Mouse (Mus musculus): ENCODE data around the gene Vps8.

The Vps8 gene

DNA sequence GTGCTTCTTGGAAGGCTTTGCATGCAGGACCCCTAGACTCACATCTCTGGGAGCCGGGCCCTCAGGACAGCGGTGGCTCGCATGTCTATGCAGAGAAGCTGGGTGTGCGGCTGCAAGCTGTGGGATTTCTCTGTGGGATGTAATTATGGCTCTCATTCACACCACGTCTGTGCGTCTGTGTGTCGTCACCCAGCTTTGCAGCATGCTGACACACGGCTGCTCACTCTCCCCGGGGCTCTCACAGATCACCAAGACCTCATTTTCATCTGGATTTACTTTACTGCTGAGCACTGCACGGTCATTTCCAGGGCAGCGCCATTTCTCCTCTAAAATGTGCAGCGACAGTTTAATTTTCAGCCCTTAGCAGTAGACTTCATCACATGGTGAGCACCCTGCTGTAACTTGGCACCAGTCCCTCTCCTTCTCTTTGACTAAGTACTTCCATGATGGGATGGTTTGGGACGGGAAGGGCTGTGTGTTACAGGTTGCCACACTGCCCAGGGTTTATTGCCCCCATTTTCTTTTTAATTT lies 205.2 kb downstream of the Vps8 start:
- DNase-seq (ENCODE audit: low spot score): peak; percentile 11

DNA sequence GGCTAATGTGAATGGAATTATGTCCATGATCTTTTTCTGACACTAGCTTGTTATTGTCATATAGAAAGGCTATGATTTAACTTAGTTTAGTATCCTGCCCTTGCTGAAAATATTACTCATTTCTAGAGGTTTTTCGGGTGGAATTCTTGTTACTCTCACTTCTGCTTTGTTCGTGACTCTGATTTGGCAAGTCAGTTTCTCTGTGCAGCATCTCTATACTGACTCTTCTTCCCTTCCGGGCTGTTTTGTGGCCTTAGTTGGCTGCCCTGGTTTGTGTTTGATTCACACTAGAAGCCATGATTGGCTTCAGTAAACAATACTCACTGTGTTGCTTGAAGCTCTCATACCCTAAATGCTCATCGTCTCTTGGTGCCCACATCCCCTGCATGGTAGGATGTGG lies 207.7 kb downstream of the Vps8 start:
- no peak for DNase-seq (ENCODE audit: low spot score)

DNA sequence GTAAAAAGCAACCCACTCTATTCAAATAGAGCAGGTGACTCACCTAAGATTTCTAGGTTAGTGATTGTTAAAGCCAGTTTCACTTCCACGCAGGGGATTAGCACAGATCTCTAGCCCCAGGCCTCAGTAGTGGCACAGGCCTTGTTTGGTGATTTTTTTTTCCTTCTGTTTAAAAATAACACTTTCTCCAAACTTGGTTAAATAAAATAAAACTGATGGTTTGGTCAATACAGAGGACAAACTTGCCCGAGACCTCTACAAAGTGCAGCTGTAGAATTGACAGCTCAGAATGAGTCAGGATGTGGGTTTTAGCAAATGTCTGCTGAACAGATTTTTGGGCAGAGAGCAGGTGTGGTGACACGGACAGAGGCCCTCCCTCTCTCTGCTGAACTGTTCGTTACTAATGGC lies 208.9 kb downstream of the Vps8 start:
- no peak for DNase-seq (ENCODE audit: low spot score)

DNA sequence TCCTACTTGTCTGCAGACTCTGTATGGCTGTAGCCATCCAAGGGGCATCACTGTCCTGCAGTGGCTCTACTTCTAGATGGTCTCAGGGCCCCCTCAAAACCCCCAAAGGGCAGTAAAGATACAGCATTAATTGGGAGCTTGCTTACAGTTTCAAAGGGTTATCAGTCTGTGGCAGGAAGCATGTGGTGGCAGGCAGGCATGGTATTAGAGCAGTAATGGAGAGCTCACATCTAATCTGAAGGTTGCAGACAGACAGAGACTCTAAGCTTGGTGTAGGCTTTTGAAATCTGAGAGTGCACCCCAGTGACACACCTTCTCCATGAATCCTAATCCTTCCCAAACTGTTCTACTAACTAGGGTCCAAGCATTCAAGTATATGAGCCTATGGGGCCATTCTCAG lies 211.5 kb downstream of the Vps8 start:
- no peak for DNase-seq (ENCODE audit: low spot score)

DNA sequence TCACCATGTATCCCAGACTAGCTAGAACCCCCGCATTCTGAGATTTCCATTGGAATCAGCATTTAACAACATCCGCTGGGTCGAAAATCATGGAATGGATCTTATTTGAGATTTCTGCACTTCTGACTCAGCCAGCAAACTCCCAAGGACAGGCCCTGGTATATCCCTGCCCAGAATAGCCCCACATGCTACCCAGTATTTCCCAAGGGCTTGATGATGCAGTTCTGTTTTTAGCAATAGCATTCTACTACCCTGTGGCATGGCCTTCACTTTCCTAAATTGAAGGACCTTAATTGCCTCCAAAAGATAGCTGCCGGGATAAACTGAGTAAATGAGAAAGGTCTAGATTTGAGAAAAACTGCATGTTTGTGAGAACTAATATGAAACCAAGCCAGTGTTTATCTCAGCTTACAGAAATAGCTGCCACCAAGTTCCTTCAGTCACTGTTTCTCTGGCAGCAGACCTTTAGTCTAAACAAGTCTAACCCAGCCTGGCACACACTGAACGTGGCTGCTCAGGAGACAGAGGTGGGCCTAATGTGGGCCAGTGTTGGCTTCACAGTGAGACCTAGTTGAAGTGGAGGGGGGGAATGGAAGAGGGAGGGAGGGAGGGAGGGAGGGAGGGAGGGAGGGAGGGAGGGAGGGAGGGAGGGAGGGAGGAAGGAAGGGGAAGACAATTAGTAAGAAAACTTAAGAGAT lies 213.4 kb downstream of the Vps8 start:
- DNase-seq (ENCODE audit: low spot score): no peak

DNA sequence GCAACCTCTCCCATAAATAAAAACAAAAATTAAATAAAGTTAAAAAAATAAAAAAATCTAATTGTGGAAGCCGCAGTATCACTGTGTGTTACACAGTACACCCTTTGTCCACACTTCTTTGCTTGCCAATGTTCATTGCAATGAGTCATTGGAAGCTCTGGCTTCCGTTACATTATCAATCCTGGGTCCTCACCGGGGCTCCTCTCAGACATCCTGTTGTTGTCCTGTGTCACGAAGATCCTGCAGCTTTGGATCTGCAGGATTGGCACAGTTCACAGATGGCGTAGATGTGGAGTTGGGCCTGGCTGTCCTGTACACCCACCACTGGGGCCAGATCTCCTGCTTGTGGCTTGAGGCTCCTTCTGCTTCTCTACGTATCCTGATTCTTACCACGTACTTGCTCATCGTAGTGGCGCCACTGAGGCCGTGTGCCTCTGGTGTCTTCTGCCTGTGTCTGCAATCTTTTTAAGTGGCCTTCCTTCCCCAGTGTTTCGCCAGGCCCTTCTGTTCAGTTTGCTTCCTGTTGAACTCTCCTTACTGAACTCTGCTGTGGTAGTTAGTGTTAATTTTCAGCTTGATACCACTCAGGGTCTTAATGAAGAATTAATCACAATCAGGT lies 214.4 kb downstream of the Vps8 start:
- DNase-seq (ENCODE audit: low spot score): peak; percentile 32

DNA sequence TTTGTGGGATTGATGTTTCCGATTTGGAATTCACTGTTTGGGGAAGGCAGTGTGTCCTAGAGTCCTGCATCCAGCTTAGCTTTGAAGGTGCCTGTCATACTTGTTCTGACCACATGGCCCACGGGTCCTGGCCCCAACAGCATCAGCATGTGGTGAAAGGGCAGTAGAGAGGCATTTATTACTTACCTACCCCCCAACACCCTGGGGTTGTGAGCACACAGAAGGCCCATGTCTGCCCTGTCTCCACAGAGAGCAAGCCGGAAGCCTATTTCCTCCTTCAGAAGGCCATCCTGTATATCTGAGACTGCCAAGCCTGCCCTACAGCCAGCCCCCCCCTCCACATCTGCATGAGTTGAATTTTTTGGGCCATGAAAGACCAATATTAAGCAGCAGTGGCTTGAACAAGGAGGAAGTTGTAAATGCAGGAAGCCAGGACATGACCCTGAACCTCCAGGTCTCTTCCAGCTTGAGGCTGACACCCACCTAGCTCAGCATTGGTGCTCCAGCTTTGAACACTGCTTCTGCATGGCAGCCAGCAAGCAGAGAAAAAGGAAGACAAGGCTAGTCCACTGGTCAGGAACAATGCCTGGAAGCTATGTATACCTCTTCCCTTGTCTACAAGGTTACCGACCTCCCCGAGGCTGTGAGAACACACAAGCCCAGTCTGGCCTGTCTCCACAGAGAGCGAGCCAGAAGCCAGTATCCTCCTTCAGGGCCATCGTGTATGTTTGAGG lies 218.0 kb downstream of the Vps8 start:
- no peak for DNase-seq (ENCODE audit: low spot score)

DNA sequence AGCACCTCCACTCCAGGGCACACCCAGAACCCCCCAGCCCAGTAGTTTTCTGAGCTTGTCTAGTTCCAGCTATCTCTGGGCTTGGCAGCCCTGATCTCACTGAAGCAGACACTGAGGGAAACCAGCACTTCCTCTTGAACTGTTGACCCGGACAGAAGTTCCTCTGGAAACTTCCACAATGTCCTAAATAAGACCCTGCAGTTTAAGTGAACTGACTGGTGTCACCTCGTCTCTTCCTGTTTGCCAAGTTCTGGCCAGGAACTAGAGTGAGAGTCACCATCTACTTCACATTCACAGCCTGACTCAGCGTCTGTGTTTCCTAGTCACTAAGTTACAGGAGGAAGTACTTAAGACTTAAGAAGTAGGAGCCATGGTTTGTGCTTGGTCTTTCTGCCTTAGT lies 219.0 kb downstream of the Vps8 start:
- DNase-seq (ENCODE audit: low spot score): no peak

DNA sequence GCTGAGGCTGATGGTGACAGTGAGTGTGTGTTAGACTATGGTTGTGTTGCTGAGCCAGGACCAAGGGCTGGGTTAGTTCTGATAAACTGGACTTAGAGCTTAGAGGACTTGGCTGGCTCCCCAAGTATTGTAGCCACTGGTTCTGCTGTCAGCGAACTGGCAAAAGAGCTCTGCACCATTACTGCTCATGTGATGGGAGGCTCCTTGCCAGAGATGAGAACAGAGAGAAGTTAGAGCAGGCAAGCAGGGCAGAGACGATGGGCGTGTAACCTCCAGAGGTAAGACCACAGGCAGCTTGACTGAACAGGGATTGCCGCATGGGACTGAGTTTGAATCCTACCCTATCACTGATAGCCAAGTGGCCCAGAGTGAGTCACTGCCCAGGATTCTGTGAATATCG lies 220.0 kb downstream of the Vps8 start:
- DNase-seq (ENCODE audit: low spot score): no peak

DNA sequence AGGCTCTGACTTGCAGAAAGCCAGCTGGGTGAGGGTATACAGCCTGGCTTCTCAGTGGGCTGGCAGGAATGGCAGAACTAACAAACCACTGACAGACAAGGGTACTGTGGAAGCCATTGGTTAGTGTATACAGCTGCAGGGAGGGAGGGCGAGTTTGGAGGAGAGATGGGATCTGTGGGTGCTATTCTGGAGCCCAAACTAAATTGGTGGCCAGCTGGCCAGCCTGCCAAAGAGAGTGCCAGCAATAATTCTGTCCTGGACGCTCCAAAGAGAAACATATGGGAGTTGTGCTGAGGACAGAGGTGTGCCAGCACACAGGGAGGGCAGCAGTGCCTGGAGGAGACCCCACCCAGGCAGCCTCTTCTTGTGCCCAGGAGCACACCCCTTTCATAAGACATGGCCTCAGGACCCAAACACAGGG lies 220.7 kb downstream of the Vps8 start:
- no peak for DNase-seq (ENCODE audit: low spot score)

DNA sequence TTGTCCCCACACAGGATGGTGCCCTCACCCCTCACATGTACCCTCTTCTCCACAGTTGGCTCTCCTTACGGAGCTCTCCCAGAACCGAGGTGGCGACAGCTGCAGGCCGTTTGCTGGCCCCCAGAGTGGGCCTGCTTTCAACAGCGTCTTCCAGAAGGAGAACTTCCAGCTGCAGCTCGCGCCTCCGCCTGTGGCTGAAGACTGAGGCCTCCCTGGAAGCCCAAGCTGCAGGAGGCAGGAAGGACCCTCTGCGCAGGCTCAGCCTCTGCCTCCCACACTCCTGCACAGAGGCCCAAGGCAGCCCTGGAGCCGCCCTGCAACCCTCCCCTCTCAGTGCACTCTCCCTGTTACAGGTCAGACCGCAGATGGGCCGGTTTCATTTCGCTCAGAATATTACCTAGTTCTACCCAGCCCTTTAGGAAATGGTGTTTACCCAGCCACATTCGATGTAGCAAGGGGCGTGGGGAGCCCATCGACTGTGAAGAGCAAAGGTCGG lies 221.2 kb downstream of the Vps8 start:
- no peak for DNase-seq (ENCODE audit: low spot score)

DNA sequence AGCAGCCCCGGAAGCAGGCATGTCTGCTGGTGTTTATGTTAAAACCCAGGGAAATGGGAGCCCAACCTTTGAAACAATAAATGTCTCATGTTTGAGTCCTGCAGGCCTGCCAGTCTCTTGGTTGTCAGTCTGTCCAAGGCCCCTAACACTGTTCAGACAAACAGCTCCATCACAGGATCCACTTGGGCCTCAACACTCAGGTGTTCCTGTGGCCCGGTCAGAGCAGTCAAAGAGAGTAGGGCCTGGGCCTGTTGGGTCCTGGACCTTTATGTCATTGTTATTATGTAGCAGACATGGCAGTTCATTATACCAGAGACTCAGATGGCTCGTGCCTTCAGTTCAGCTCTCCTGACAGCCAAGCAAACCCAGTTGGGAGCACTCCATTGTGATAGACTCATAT lies 221.7 kb downstream of the Vps8 start:
- DNase-seq (ENCODE audit: low spot score): no peak

DNA sequence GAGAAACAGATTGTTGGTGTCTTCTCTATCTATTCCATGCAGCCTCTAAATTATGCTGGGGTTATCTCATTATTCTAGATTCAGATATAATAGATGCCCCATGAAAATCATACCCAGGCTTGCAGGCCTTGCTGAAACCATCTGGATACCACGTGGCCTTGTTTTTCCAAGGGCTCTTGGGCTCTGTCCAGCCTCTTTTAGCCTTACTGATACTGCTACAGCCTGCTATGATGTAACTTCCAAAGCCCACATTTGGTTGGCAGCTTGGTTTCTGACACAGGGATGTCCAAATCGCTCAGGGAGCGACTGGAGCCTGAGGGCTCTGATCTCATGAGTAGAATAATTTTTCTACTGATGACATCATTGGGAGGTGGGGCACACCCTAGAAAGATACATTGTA lies 223.0 kb downstream of the Vps8 start:
- DNase-seq (ENCODE audit: low spot score): no peak

DNA sequence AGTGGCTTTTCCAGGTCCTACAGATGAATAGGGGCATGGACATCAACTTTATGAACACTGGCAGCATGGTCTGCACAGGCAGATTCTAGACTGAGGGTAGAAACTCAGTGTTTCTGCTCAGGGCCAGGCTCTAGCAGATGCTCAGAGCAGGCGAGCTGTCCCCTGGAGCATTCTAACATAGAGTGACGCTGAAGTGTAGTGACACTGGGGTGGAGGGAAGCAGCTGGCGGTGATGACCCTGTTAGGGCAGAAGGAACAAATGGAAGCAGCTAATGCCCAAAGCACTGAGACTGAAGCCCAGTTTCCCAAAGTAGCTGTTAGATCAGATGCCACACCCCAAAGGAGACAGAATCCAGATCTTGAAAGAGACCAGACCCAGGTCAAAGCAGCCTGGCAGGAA lies 223.6 kb downstream of the Vps8 start:
- no peak for DNase-seq (ENCODE audit: low spot score)

DNA sequence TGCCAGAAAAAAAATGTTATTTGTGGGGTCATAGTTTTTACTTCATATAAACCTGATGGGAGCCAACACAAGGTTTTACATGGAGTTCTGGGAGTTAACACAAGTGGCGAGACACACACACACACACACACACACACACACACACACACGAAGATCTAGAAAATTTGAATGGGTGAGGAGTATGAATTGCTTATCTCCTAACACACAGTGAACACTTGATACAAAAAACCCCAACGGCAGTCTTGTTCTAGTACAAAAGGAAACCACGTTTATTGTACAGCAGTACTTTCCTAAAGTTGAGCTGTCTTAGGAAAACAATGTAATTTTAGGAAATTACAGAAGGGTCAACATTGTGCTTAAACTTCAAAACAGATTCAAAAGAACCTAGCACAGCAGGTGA lies 225.9 kb downstream of the Vps8 start:
- no peak for DNase-seq (ENCODE audit: low spot score)

DNA sequence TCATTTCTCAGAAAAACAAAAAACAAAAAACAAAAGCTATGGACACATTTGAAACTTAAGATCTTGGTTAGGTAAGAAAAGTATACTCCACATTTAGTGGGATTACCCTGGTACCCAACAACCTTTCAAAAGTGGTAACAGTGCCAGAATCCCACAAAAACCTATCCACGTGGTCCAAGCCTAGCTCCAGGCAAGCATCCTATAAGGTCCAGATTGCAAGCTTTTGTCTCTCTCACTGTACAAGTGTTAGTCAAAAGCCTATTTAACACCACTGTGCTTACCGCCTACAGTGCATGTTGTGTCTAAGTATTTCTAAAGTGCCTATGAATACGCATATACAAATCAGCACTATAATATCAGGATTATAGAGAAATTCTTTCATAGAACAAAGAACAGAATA lies 227.4 kb downstream of the Vps8 start:
- DNase-seq (ENCODE audit: low spot score): no peak

DNA sequence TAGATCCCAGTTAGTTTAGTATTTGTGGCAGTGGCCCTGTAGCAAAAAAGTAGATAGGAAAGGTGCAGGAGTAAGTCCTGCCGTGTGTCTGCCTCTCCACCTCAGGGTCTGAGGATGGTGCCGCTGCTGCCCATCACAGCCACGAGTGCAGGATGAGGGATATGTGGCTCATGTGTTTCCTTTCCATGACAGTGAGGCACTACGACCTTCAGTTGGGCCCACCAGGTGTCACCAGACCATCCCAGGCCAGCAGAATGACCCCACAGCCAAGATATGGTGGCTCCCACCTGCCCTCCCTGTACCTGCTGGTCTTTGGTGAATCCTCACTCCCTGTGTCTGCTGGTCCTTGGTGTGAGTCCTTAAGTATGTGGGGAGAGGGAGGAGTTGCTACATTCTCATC lies 228.2 kb downstream of the Vps8 start:
- DNase-seq (ENCODE audit: low spot score): no peak

DNA sequence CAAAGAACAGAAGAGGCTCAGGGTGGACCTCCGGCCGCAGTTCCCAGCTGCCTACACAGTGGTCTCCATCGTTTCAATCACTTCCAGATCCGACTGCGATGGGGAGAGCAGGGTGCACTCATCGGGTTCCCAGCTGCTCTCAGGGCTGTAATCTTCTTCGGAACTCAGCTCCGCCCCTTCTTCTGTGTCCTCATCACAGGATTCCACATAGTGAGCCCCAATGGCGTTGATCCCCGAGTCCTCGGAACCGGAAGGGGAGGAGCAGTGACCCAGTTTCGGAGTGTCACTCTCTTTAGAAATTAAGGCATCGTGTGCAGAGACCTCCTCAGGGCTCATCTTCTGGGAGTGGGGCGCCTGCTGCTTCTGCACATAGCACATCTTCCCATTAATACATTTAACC lies 230.2 kb downstream of the Vps8 start:
- no peak for DNase-seq (ENCODE audit: low spot score)

DNA sequence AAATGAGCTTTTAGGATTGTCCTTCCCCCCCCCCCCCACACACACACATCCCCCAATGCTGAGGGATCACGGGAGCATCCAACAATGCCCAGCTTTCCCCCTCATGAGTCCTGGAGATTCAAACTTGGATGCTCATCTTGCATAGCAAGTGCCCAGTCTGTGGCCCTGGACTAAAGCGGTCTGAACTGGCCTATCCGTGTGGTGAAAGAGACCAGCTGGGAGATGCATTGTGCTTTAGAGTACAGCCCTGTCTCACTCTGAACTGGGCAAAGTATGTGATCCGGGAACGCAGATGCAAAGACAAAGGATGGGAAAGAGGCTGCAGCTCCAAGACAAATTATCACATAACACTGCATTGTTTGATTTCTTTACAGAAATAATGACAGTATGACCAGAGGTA lies 231.5 kb downstream of the Vps8 start:
- no peak for DNase-seq (ENCODE audit: low spot score)

DNA sequence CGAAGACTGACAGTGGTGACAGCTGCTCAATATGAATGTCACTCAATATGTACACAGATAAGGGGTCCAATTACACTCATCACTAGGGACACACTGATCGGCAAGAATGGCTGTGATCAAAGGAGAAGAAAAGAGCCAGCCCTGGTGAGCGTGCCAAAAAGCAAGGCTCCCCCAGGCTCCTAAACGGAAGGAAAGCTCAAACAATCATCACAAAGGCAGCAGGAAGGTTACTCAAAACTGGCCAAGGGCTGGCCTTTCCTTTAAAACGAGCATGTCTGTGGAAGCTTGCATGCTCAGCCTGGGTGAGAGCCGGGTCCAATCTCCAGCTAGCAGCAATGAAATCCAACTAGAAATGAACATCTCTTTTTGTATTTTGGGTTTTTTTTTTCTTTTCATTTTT lies 232.4 kb downstream of the Vps8 start:
- no peak for DNase-seq (ENCODE audit: low spot score)

DNA sequence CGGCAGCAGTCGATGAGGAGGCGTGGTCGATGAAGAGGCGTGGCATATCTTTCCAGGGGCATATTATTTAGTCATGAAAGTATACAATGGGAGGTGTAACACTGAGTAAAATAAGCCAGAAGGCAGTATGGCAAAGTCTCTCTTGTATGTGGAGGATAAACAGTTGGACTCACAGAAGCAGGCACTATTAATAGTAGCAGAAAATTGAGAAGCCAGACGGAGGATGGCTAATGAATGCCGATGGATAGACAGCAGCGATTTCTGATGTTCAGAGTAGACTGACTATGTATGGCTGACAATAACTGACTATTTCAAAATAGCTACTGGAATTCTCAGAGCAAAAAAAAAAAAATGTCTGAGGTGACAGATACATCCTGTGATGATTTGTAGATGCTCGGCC lies 233.0 kb downstream of the Vps8 start:
- DNase-seq (ENCODE audit: low spot score): no peak

DNA sequence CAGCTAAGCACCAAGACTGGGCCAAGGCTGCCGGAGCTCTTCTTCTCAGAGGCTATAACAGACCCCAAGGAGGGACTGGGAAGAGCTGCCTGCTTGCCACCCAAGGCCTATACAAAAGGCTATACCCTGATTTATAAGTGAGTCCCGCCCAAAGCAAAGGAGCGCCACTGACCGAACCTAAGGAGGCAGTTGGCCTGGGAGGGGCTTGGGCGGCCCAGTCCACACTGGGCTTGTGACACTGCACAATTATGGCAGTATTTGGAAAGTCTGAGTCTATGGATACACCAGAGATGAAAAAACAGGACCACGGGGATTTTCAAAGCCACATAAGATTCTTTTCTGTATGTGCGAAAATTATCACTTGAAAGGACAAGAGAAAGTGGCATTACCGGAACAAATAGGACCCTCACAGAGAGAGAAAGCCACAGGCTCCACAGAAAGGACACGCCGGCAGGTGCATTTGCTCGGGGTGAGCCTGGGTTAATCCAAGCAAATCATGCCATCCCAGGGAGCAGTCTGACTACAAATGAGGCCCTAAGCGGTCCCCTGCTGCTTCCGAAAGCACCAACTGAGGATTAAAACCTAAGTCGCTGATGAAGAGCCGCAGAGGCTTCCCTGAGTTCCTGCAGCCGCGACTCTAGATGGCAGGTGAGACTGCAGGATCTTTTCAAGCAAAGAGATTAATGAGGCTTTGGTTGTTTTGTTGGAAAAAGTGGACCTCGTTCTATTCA lies 241.9 kb downstream of the Vps8 start:
- DNase-seq (ENCODE audit: low spot score): no peak

Measured in MN1 (cell line).